Mouse (Mus musculus): Measurements from ENCODE around the gene Zbtb16. TPM values are rescaled to one million over a fixed set of nuclear protein-coding genes. Genes with fewer than 3 reads are reported as not detected.

Zbtb16 gene
- polyA plus RNA-seq (2017; shearing (Covaris generic)) = not detected

- no peak for ATAC-seq
Observed at GRCm38 (mm10) chr9:48835631-48836565, at the start of gene Zbtb16. Gene Zbtb16, minus strand, starts transcription at chr9:48836222.

- ATAC-seq = no peak
Observed at GRCm38 (mm10) chr9:48872896-48873295, 36.9 kb upstream of the Zbtb16 start.

GRCm38 (mm10) chr9:48866523-48867121 is 30.6 kb upstream of the Zbtb16 start:
- ATAC-seq = no peak

GRCm38 (mm10) chr9:48865235-48865634 is 29.2 kb upstream of the Zbtb16 start:
- ATAC-seq = no peak

- no peak for ATAC-seq
Observed at GRCm38 (mm10) chr9:48861481-48861880, 25.5 kb upstream of the Zbtb16 start.

GRCm38 (mm10) chr9:48860526-48860845 is 24.5 kb upstream of the Zbtb16 start:
- ATAC-seq = no peak

- ATAC-seq = no peak
Observed at GRCm38 (mm10) chr9:48859828-48860525, 24.0 kb upstream of the Zbtb16 start.

GRCm38 (mm10) chr9:48857944-48858343 is 21.9 kb upstream of the Zbtb16 start:
- ATAC-seq = no peak

- no peak for ATAC-seq
Observed at GRCm38 (mm10) chr9:48856240-48856639, 20.2 kb upstream of the Zbtb16 start.

- ATAC-seq = no peak
Observed at GRCm38 (mm10) chr9:48849531-48849930, 13.5 kb upstream of the Zbtb16 start.

GRCm38 (mm10) chr9:48839568-48839967 is 3.5 kb upstream of the Zbtb16 start:
- ATAC-seq = no peak

GRCm38 (mm10) chr9:48838346-48838745 is 2.3 kb upstream of the Zbtb16 start:
- ATAC-seq = no peak

- no peak for ATAC-seq
Observed at GRCm38 (mm10) chr9:48837181-48837580, 1.2 kb upstream of the Zbtb16 start.

- no peak for ATAC-seq
Observed at GRCm38 (mm10) chr9:48836566-48836930, 526 bp upstream of the Zbtb16 start.

- ATAC-seq = no peak
Observed at GRCm38 (mm10) chr9:48834541-48835411, 1.2 kb downstream of the Zbtb16 start.

GRCm38 (mm10) chr9:48834006-48834405 is 2.0 kb downstream of the Zbtb16 start:
- no peak for ATAC-seq

- no peak for ATAC-seq
Observed at GRCm38 (mm10) chr9:48833493-48833892, 2.5 kb downstream of the Zbtb16 start.

- no peak for ATAC-seq
Observed at GRCm38 (mm10) chr9:48832473-48833100, 3.4 kb downstream of the Zbtb16 start.

- ATAC-seq = no peak
Observed at GRCm38 (mm10) chr9:48831560-48832460, 4.2 kb downstream of the Zbtb16 start.

GRCm38 (mm10) chr9:48828839-48829238 is 7.2 kb downstream of the Zbtb16 start:
- no peak for ATAC-seq

GRCm38 (mm10) chr9:48826377-48826889 is 9.6 kb downstream of the Zbtb16 start:
- ATAC-seq = no peak

All from CD4-positive, CD25-positive, alpha-beta regulatory T cell, adult 4 months (primary cell).